15 mouse cellular contexts compared by ENCODE assay signal in the genomic region with DNA sequence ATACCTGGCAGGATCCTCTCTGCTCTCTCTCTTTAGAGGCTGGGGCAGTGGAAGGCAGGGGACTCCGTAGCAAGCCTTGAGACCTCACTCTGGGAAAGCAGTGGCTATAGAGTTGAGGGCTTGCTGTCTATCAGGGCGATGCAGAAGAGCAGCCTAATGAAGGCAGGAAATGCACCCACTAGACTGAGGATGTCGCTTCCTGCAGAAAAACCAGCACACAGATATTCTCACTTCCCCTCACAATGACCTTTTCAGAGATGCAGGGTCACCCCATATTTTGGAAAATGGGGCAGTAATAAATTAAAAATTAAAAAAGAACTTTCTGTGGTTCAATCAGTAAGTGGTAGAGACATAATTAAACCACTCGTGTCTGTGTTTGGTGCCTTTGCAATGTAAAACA. TPM values are rescaled to one million over a fixed set of nuclear protein-coding genes. Genes with fewer than 3 reads are reported as not detected.
DNase-seq lines count a peak whose midpoint lies in the region; ATAC-seq and TF ChIP-seq lines count a peak whose summit lies in the region.
"Had no signal": no experiment of that assay in that cellular context is flagged by ENCODE, and none has a peak within 500 bp of the region (broad histone marks: within the 10 kb centered on the region; RNA-seq: fewer than 3 reads in every experiment).

No protein-coding gene starts in this region.

- no peaks in the 10 kb centered on the region for H3K27me3 ChIP-seq in lung, embryonic 14.5 days (ENCODE audit: insufficient read depth, low read length)
- 0 out of 2 replicates have a peak, but pooled peaks cover 2% of the 10 kb centered on the region for H3K27me3 ChIP-seq in embryonic facial prominence, embryonic 10.5 days (replicated peaks; ENCODE audit: low read depth, poor library complexity, severe bottlenecking)
- H3K27me3 ChIP-seq in limb, embryonic 10.5 days (ENCODE audit: low read depth, poor library complexity, severe bottlenecking), result no peaks in the 10 kb centered on the region
- H3K27me3 ChIP-seq: embryonic facial prominence, embryonic 15.5 days had no signal

- no peak overlapping the region; the same call in 1 of the 2 replicates for H3K27ac ChIP-seq in lung, embryonic 14.5 days (ENCODE audit: low read depth)
- peak overlapping the region; percentile 60 for H3K27ac ChIP-seq in embryonic facial prominence, embryonic 10.5 days (replicated peaks)
- H3K27ac ChIP-seq in limb, embryonic 10.5 days, result peak overlapping the region; percentile 62; the same call in 1 of the 2 replicates
- H3K27ac ChIP-seq: embryonic facial prominence, embryonic 15.5 days; midbrain, embryonic 10.5 days had no signal

- WGBS in lung, embryonic 14.5 days, result 67% methylated on average over 4 of the region's 4 CpGs
- 65% methylated on average over 4 of the region's 4 CpGs for WGBS in embryonic facial prominence, embryonic 10.5 days
- WGBS in limb, embryonic 10.5 days, result 75% methylated on average over 4 of the region's 4 CpGs

- no peak overlapping the region for H3K4me3 ChIP-seq in lung, embryonic 14.5 days (ENCODE audit: low read depth, low read length)
- H3K4me3 ChIP-seq in embryonic facial prominence, embryonic 10.5 days, result no peak overlapping the region
- no peak overlapping the region for H3K4me3 ChIP-seq in limb, embryonic 10.5 days
- H3K4me3 ChIP-seq: embryonic facial prominence, embryonic 15.5 days; midbrain, embryonic 10.5 days had no signal

- TF ChIP-seq CTCF in lung, embryonic 14.5 days (IDR thresholded peaks at IDR 0.05; ENCODE audit: low read depth), result no peak

- H3K4me2 ChIP-seq in lung, embryonic 14.5 days, result 0 out of 2 replicates have a peak overlapping the region, but pooled peaks have one; percentile 7
- H3K4me2 ChIP-seq: embryonic facial prominence, embryonic 15.5 days had no signal

- ATAC-seq in lung, embryonic 14.5 days (ENCODE audit: insufficient read depth), result no peak
- ATAC-seq: forebrain, embryonic 14.5 days; lung, postnatal 0 days had no signal

- H3K36me3 ChIP-seq in lung, embryonic 14.5 days (ENCODE audit: insufficient read depth), result no peaks in the 10 kb centered on the region
- 0 out of 2 replicates have a peak, but pooled peaks cover 3% of the 10 kb centered on the region for H3K36me3 ChIP-seq in embryonic facial prominence, embryonic 10.5 days (replicated peaks)
- H3K36me3 ChIP-seq in limb, embryonic 10.5 days, result peaks cover 4% of the 10 kb centered on the region; the same call in 1 of the 2 replicates
- H3K36me3 ChIP-seq: embryonic facial prominence, embryonic 15.5 days had no signal

- peaks cover 22% of the 10 kb centered on the region for H3K4me1 ChIP-seq in lung, embryonic 14.5 days (ENCODE audit: insufficient read depth)
- peaks cover 89% of the 10 kb centered on the region for H3K4me1 ChIP-seq in embryonic facial prominence, embryonic 10.5 days
- H3K4me1 ChIP-seq in limb, embryonic 10.5 days, result peaks cover 90% of the 10 kb centered on the region

- no peaks in the 10 kb centered on the region for H3K9me3 ChIP-seq in lung, embryonic 14.5 days (ENCODE audit: low read depth, low read length)
- H3K9me3 ChIP-seq in embryonic facial prominence, embryonic 10.5 days, result no peaks in the 10 kb centered on the region
- no peaks in the 10 kb centered on the region for H3K9me3 ChIP-seq in limb, embryonic 10.5 days (replicated peaks)
- H3K9me3 ChIP-seq: embryonic facial prominence, embryonic 15.5 days; midbrain, embryonic 10.5 days had no signal

- H3K9ac ChIP-seq in lung, embryonic 14.5 days, result no peak overlapping the region
- H3K9ac ChIP-seq: embryonic facial prominence, embryonic 15.5 days had no signal

- DNase-seq in lung, embryonic 14.5 days, result no peak
- no peak for DNase-seq in lung, adult 18-20 months
- DNase-seq in embryonic facial prominence, embryonic 10.5 days (ENCODE audit: low spot score), result no peak
- no peak for DNase-seq in limb, embryonic 10.5 days (ENCODE audit: low spot score)
- DNase-seq in naive thymus-derived CD4-positive, alpha-beta T cell, adult 2 months (ENCODE audit: low read depth), result peak; percentile 22
- DNase-seq in embryo, embryonic 10 days (ENCODE audit: low spot score), result no peak
- no peak for DNase-seq in MN1 (ENCODE audit: low spot score)
- DNase-seq: adrenal gland, adult 8-10 months; cerebellum, adult 9-11 months; left cerebral cortex, postnatal 4 days; thymus, postnatal 14 days had no signal

RNA-seq across cellular contexts. Expression of a gene that starts 4.1 kb away (rescaled TPM):
- 34.1 and 34.8 TPM in 2 replicates for polyA plus RNA-seq in lung, embryonic 14.5 days (2014; fragmentation: Nextera tagmentation; extraction: Ambion mirVana)
- 54.1 and 55.1 TPM in 2 replicates for polyA plus RNA-seq in embryonic facial prominence, embryonic 10.5 days (2016; fragmentation: Nextera tagmentation; extraction: Ambion mirVana)
- 53.3 and 53.6 TPM in 2 replicates for polyA plus RNA-seq in limb, embryonic 10.5 days (2016; fragmentation: Nextera tagmentation; extraction: Ambion mirVana)
